Mouse (Mus musculus) A20 (cell line): ENCODE data around the gene Tbc1d2b.

Source experiments
- DNase-seq: peaks from one replicate; pipeline ENCODE4 v3.0.0-alpha.2; 2011; ENCODE audit warnings: low read depth, low spot score

Tbc1d2b gene

GRCm38 (mm10) chr9:90172528-90173321 lies 97.9 kb downstream of the Tbc1d2b start:
- peak; percentile 10 for DNase-seq

GRCm38 (mm10) chr9:90171421-90171820 lies 99.2 kb downstream of the Tbc1d2b start:
- DNase-seq = no peak

- DNase-seq = no peak
Measured at GRCm38 (mm10) chr9:90169965-90170364, 100.6 kb downstream of the Tbc1d2b start.

GRCm38 (mm10) chr9:90166615-90167014 lies 104.0 kb downstream of the Tbc1d2b start:
- DNase-seq = no peak

- DNase-seq = no peak
Measured at GRCm38 (mm10) chr9:90165590-90165989, 105.0 kb downstream of the Tbc1d2b start.

GRCm38 (mm10) chr9:90164670-90165453 lies 105.7 kb downstream of the Tbc1d2b start:
- DNase-seq = no peak

GRCm38 (mm10) chr9:90163749-90164095 lies 106.9 kb downstream of the Tbc1d2b start:
- DNase-seq = no peak

- DNase-seq = no peak
Measured at GRCm38 (mm10) chr9:90162926-90163748, 107.5 kb downstream of the Tbc1d2b start, which contains the start of gene Adamts7. Gene Adamts7 (plus strand): TSS chr9:90163069.

- peak; percentile 30 for DNase-seq
Measured at GRCm38 (mm10) chr9:90162243-90162925, 108.2 kb downstream of the Tbc1d2b start.
